Mouse (Mus musculus) ovary, adult 10 weeks (tissue): ENCODE data around the gene Zcchc17. TPM values are rescaled to one million over a fixed set of nuclear protein-coding genes. Genes with fewer than 3 reads are reported as not detected.

ENCODE experiments used
- polyA plus RNA-seq: library from polyadenylated mRNA; stranded (reverse); fragments of 350-450 nt; fragmentation: Illumina TruSeq; extraction: RNeasy Lipid Tissue Mini Kit (QIAGEN cat#74804); gene quantifications from one replicate; pipeline ENCODE4 v1.2.3, GENCODE M21; 2014

Zcchc17 gene
- 38.5 TPM for polyA plus RNA-seq

DNA sequence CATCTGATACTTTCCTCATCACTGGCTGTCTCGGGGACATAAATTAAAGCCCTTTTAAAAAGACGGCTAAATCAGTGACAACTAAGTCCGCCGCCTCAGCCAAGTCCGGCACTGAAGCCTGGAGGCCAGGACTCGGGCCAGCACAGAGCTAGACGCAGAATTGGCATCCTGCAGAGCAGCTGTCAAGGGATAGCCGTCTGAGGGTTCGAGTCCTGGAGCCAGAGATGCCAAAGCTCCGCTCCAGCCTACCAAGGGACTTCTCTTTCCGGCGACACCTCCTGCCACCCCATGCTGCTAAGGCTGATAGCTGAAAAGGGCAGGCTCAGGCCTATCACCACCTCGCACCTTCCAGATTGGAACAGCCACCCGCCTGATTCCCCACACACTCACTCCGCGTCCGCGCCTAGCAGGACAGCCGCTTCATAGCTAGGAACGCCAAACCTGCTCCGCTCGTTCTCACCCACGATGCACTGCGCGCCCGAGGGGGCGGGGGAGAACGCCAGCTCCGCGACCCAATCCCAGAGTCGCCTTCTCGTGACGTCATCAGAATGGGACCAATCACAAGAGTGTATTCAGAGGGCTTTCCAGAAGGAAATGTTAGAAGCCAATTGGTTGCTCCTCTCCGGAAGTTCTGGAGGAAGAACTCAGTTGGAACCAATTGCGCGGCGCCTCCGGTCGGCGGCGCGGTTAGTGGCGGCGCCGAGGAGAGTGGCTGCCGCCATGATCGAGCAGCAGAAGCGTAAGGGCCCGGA lies at the start of gene Zcchc17, which contains the start of gene Snrnp40:
Gene Zcchc17 (minus strand): TSS at position 458 of the 752 bp plus-strand sequence.
Gene Snrnp40 (plus strand): TSS at position 647 of the 752 bp plus-strand sequence.

GRCm38 (mm10) chr4:130308231-130309081 lies 51.3 kb downstream of the Zcchc17 start, which contains the start of the genes Fabp3 and Gm10570:
Gene Fabp3, plus strand, starts transcription at chr4:130308595.
Gene Gm10570, minus strand, starts transcription at chr4:130308674.

DNA sequence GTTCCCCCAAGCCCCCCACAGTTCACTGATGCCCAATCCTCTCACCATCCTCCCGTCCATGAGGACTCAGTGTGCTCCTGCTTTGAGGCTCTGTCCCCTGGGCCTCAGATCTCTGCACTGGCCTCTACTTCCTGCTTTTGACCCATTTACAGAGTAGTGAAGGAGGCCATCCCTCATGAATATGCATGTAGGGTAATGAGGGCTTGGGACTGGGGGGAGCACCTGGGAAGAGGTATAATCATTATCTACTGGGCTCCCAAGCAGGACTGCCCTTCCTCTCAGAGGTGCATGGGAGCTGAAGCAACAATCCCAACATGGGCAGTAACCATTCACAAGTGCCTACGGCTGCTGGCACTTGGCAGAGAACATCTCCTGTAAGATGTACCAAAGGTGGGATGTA lies 80.6 kb downstream of the Zcchc17 start, which contains the start of gene Serinc2:
Gene Serinc2 (minus strand): TSS at position 101 of the 400 bp plus-strand sequence.

Other genes starting within 250 kb of the Zcchc17 start
- gene Hcrtr1, start 220.6 kb downstream of the Zcchc17 start, polyA plus RNA-seq = not detected
- 2.5 TPM for gene Tinagl1, start 184.8 kb downstream of the Zcchc17 start, polyA plus RNA-seq
- not detected for gene Gm853, start 137.5 kb downstream of the Zcchc17 start, polyA plus RNA-seq
- gene Serinc2, start 80.7 kb downstream of the Zcchc17 start, polyA plus RNA-seq = not detected
- 18.1 TPM for gene Fabp3, start 51.3 kb downstream of the Zcchc17 start, polyA plus RNA-seq
- gene Gm10570, start 51.3 kb downstream of the Zcchc17 start, polyA plus RNA-seq = not detected
- 18.1 TPM for gene Snrnp40, start 189 bp upstream of the Zcchc17 start, polyA plus RNA-seq
- gene Nkain1, start 214.2 kb upstream of the Zcchc17 start, polyA plus RNA-seq = not detected